Mouse (Mus musculus) ES-E14 (cell line): ENCODE measurements around the gene Abr.

Experiments used
- MAFK ChIP-seq: IDR thresholded peaks from 2 replicates; pipeline ENCODE4 v1.6.1; 2014; ENCODE audit warnings: mild to moderate bottlenecking, low read depth, low read length, inconsistent platforms; ENCODE audit not compliant: insufficient read depth
- ZNF384 ChIP-seq: IDR thresholded peaks from 2 replicates; pipeline ENCODE4 v1.6.1; 2012; ENCODE audit warnings: low read depth, low read length, inconsistent platforms

DNA sequence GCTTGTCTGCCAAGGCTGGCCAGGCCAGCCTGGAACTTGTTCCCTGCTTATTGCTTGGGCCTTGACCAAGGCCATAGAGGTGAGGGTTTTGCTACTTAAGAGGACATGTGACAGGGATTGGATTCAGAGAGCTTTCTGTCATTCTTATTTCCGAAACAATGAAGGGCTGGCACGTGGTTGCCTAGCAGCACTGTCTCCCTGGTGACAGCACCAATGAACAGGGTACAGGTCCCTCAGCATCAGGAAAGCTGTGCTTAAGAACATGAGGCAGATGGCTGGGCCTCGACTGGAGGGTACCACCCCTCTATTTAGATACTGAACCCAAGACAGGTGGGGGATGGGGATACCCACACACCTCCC, 171.9 kb downstream of the Abr start:
- TF ChIP-seq ZNF384 (no peak), MAFK (no peak)
